Mouse (Mus musculus) myocyte (in vitro differentiated cells): ENCODE measurements around the gene Gm20422.

Experiments
- CEBPB ChIP-seq: IDR thresholded peaks from 2 replicates; pipeline ENCODE4 v1.6.1; 2011; ENCODE audit warnings: mild to moderate bottlenecking, moderate library complexity; ENCODE audit not compliant: poor library complexity, insufficient read depth, severe bottlenecking
- E2F4 ChIP-seq: IDR thresholded peaks from one replicate; pipeline ENCODE4 v1.6.1; 2011; ENCODE audit warnings: mild to moderate bottlenecking, control low read depth, moderate library complexity; ENCODE audit not compliant: insufficient read depth
- MAX ChIP-seq: IDR thresholded peaks from one replicate; pipeline ENCODE4 v1.6.1; 2011; ENCODE audit warnings: low read depth, mild to moderate bottlenecking, control low read depth
- MYOD1 ChIP-seq, 3 experiments: IDR thresholded peaks; one replicate each; pipeline ENCODE4 v1.6.1; 2011; ENCODE audit warnings: control low read depth in 2 of 3, low read depth in 2 of 3, mild to moderate bottlenecking in 2 of 3, moderate library complexity in 1 of 3; ENCODE audit not compliant: insufficient read length in 2 of 3, control insufficient read depth in 1 of 3
- MYOG ChIP-seq, 3 experiments: IDR thresholded peaks; one replicate each; pipeline ENCODE4 v1.6.1; 2011; ENCODE audit warnings: control low read depth in 2 of 3, low read depth in 2 of 3, mild to moderate bottlenecking in 2 of 3; ENCODE audit not compliant: insufficient read length in 2 of 3, control insufficient read depth in 1 of 3, insufficient read depth in 1 of 3
- POLR2A ChIP-seq: IDR thresholded peaks from one replicate; pipeline ENCODE4 v1.6.1; 2011; ENCODE audit warnings: low read depth, mild to moderate bottlenecking, control low read depth, moderate library complexity; ENCODE audit not compliant: insufficient read length
- POLR2AphosphoS2 ChIP-seq: IDR thresholded peaks from one replicate; pipeline ENCODE4 v1.6.1; 2011; ENCODE audit warnings: low read depth, control low read depth; ENCODE audit not compliant: insufficient read length
- REST ChIP-seq: IDR thresholded peaks from one replicate; pipeline ENCODE4 v1.6.1; 2011; ENCODE audit warnings: mild to moderate bottlenecking, control low read depth, moderate library complexity; ENCODE audit not compliant: insufficient read depth, insufficient read length
- SRF ChIP-seq: IDR thresholded peaks from one replicate; pipeline ENCODE4 v1.6.1; 2011; ENCODE audit warnings: low read depth; ENCODE audit not compliant: control insufficient read depth, insufficient read length
- TCF12 ChIP-seq: IDR thresholded peaks from one replicate; pipeline ENCODE4 v1.6.1; 2011; ENCODE audit warnings: mild to moderate bottlenecking, control low read depth; ENCODE audit not compliant: poor library complexity, insufficient read depth, severe bottlenecking
- TCF3 ChIP-seq: IDR thresholded peaks from one replicate; pipeline ENCODE4 v1.6.1; 2011; ENCODE audit warnings: low read depth, control low read depth; ENCODE audit not compliant: insufficient read length
- USF1 ChIP-seq: IDR thresholded peaks from one replicate; pipeline ENCODE4 v1.6.1; 2011; ENCODE audit warnings: low read depth, mild to moderate bottlenecking, control low read depth, moderate library complexity

DNA sequence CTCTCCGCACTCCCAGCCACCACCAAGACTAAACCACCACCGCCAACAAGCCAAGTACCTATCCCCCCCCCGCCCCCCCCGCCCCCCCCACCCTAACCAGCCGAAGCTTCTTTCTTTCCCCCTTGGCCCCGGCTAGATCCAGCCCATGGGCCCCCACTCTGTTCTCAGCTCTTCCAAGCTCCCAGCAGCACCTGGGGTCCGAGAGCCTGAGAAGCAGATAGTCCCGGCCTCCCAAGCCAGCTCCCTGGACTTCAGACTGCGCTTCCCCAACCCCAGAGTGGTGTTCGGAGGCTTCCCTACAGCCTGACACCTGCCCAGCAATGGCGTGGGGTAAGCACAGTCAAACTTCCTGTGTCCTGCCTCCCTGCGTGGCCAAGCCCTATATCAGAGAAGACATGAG, 2.4 kb upstream of the Gm20422 start:
- no peak for TF ChIP-seq POLR2A
- TF ChIP-seq E2F4 = no peak
- no peak for TF ChIP-seq TCF3
- no peak for TF ChIP-seq MAX
- no peak for TF ChIP-seq USF1
- TF ChIP-seq MYOG (IDR thresholded peaks at IDR 0.05; ENCODE audit: control insufficient read depth in 1 of 3, insufficient read depth in 1 of 3, insufficient read length in 2 of 3, low read depth in 2 of 3) = no peak
- TF ChIP-seq CEBPB = no peak
- TF ChIP-seq REST = no peak
- no peak for TF ChIP-seq POLR2AphosphoS2
- TF ChIP-seq TCF12 = no peak
- TF ChIP-seq SRF = no peak
- no peak for TF ChIP-seq MYOD1 (IDR thresholded peaks at IDR 0.05; ENCODE audit: control insufficient read depth in 1 of 3, insufficient read length in 2 of 3, low read depth in 2 of 3)
